Mouse (Mus musculus) neural tube, embryonic 13.5 days (tissue): ENCODE data around the gene Kdm5c. TPM values are rescaled to one million over a fixed set of nuclear protein-coding genes. Genes with fewer than 3 reads are reported as not detected.

ENCODE experiments used
- ATAC-seq: fragments of 200-750 bp; cut with Nextera tagmentation; 2 replicates; pipeline ENCODE4 v1.8.0; 2017; ENCODE audit warnings: low read depth, mild to moderate bottlenecking, moderate TSS enrichment, moderate library complexity
- H3K27ac ChIP-seq: fragments of 300-500 bp; sonication (generic); replicated peaks from 2 replicates; pipeline ENCODE4 v1.5.1; 2015; ENCODE audit warnings: moderate library complexity, mild to moderate bottlenecking, inconsistent platforms
- H3K27me3 ChIP-seq: fragments of 300-500 bp; sonication (generic); 2 replicates; pipeline ENCODE4 v1.6.1; 2015; ENCODE audit warnings: mild to moderate bottlenecking, inconsistent platforms
- H3K36me3 ChIP-seq: fragments of 300-500 bp; sonication (generic); 2 replicates; pipeline ENCODE4 v1.6.1; 2015; ENCODE audit warnings: mild to moderate bottlenecking, inconsistent platforms
- H3K4me1 ChIP-seq: fragments of 300-500 bp; sonication (generic); replicated peaks from 2 replicates; pipeline ENCODE4 v1.6.1; 2015; ENCODE audit warnings: inconsistent platforms
- H3K4me2 ChIP-seq: fragments of 300-500 bp; sonication (generic); 2 replicates; pipeline ENCODE4 v1.6.1; 2015; ENCODE audit warnings: inconsistent platforms, mild to moderate bottlenecking, moderate library complexity
- H3K4me3 ChIP-seq: fragments of 300-500 bp; sonication (generic); 2 replicates; pipeline ENCODE4 v1.5.1; 2015; ENCODE audit warnings: mild to moderate bottlenecking, inconsistent platforms
- H3K9ac ChIP-seq: fragments of 300-500 bp; sonication (generic); 2 replicates; pipeline ENCODE4 v1.6.1; 2015; ENCODE audit warnings: moderate library complexity, mild to moderate bottlenecking, inconsistent platforms
- H3K9me3 ChIP-seq: fragments of 300-500 bp; sonication (generic); 2 replicates; pipeline ENCODE4 v1.6.1; 2016; ENCODE audit warnings: inconsistent platforms
- WGBS: fragments of 180-500 bp; shearing (Covaris S2); methylation state at CpG from one replicate; pipeline ENCODE4 v1.1.7; 2015; 5-methylcytosine and 5-hydroxymethylcytosine counted together
- polyA plus RNA-seq: library from polyadenylated mRNA; unstranded; fragments of >200 nt; fragmentation: Nextera tagmentation; extraction: Ambion mirVana; gene quantifications from 2 replicates; pipeline ENCODE4 v1.2.1, GENCODE M21; 2015

Gene Kdm5c
- polyA plus RNA-seq, 1 experiment from 2014 or later = 31.8 TPM

DNA sequence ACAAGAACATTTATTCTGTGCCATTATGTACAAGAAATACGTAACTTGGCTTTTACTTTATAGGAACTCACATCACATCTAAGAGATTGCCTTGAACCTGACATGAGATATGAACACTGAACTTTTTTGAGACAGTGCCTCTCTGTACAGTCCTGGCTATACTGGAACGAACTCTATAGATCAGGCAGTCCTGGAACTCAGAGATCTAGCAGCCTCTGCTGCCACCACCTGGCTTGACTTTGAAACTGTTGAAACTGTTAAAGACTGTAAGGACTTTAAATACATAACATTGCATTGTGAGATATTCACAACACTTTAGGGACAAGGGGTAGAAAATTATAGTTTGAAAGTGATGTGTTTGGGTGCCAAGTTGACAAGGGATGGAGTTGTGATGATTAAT is 75.1 kb downstream of the Kdm5c start:
- H3K36me3 ChIP-seq = no peaks in the 10 kb centered on the region
- no peak for ATAC-seq
- no peaks in the 10 kb centered on the region for H3K4me1 ChIP-seq
- no peak overlapping the region for H3K27ac ChIP-seq
- peaks cover 35% of the 10 kb centered on the region for H3K27me3 ChIP-seq
- H3K4me2 ChIP-seq = no peak overlapping the region
- no peaks in the 10 kb centered on the region for H3K9me3 ChIP-seq
- H3K9ac ChIP-seq = no peak overlapping the region
- H3K4me3 ChIP-seq = no peak overlapping the region
- WGBS = 65% methylated on average over 2 of the region's 2 CpGs

GRCm38 (mm10) chrX:152320535-152320934 is 87.7 kb downstream of the Kdm5c start:
- Histone ChIP-seq H3K4me1 (no peaks in the 10 kb centered on the region), H3K9me3 (no peaks in the 10 kb centered on the region), H3K4me3 (no peak overlapping the region), H3K27me3 (peaks cover 72% of the 10 kb centered on the region), H3K4me2 (no peak overlapping the region), H3K27ac (no peak overlapping the region), H3K9ac (no peak overlapping the region), H3K36me3 (no peaks in the 10 kb centered on the region)
- WGBS = 89% methylated on average over 4 of the region's 4 CpGs
- ATAC-seq = no peak

GRCm38 (mm10) chrX:152322776-152323175 is 90.0 kb downstream of the Kdm5c start:
- no peak overlapping the region for H3K27ac ChIP-seq
- H3K4me1 ChIP-seq = peaks cover 10% of the 10 kb centered on the region; the same call in 1 of the 2 replicates
- H3K27me3 ChIP-seq = peaks cover 84% of the 10 kb centered on the region
- H3K4me3 ChIP-seq = no peak overlapping the region
- 50% methylated on average over 2 of the region's 2 CpGs for WGBS
- no peak overlapping the region for H3K9ac ChIP-seq
- no peak overlapping the region for H3K4me2 ChIP-seq
- no peaks in the 10 kb centered on the region for H3K36me3 ChIP-seq
- ATAC-seq = no peak
- no peaks in the 10 kb centered on the region for H3K9me3 ChIP-seq

- ATAC-seq = no peak
- H3K9me3 ChIP-seq = no peaks in the 10 kb centered on the region
- peaks cover 10% of the 10 kb centered on the region; the same call in 1 of the 2 replicates for H3K4me1 ChIP-seq
- H3K27ac ChIP-seq = no peak overlapping the region
- peaks cover 85% of the 10 kb centered on the region for H3K27me3 ChIP-seq
- no peaks in the 10 kb centered on the region for H3K36me3 ChIP-seq
- H3K4me3 ChIP-seq = no peak overlapping the region
- 100% methylated on average over 1 of the region's 1 CpGs for WGBS
- no peak overlapping the region for H3K9ac ChIP-seq
- no peak overlapping the region for H3K4me2 ChIP-seq
Observed at GRCm38 (mm10) chrX:152323584-152323983, 90.8 kb downstream of the Kdm5c start.

Other genes starting within 250 kb of the Kdm5c start
- gene Hsd17b10, start 231.2 kb upstream of the Kdm5c start, polyA plus RNA-seq = 137 and 145 TPM in 2 replicates
- 1.6 and 2.6 TPM in 2 replicates for gene Ribc1, start 216.7 kb upstream of the Kdm5c start, polyA plus RNA-seq
- gene Smc1a, start 216.6 kb upstream of the Kdm5c start, polyA plus RNA-seq = 87.5 and 97.5 TPM in 2 replicates
- gene Iqsec2, start 88.8 kb upstream of the Kdm5c start, polyA plus RNA-seq = 4.7 and 7.4 TPM in 2 replicates
- gene Kantr, start 94.5 kb downstream of the Kdm5c start, polyA plus RNA-seq = 25.1 and 25.3 TPM in 2 replicates
- 56.7 and 57.7 TPM in 2 replicates for gene Tspyl2, start 109.4 kb downstream of the Kdm5c start, polyA plus RNA-seq
- 9.2 and 9.5 TPM in 2 replicates for gene Gpr173, start 135.7 kb downstream of the Kdm5c start, polyA plus RNA-seq